Mouse (Mus musculus) cerebellum, adult 11 months (tissue): Measurements from ENCODE around the gene Fam20a.

Experiments used
- DNase-seq: peaks from one replicate; pipeline ENCODE4 v3.0.0; 2022

Gene Fam20a

GRCm38 (mm10) chr11:109715311-109715781, 6.7 kb downstream of the Fam20a start:
- DNase-seq: no peak

DNA sequence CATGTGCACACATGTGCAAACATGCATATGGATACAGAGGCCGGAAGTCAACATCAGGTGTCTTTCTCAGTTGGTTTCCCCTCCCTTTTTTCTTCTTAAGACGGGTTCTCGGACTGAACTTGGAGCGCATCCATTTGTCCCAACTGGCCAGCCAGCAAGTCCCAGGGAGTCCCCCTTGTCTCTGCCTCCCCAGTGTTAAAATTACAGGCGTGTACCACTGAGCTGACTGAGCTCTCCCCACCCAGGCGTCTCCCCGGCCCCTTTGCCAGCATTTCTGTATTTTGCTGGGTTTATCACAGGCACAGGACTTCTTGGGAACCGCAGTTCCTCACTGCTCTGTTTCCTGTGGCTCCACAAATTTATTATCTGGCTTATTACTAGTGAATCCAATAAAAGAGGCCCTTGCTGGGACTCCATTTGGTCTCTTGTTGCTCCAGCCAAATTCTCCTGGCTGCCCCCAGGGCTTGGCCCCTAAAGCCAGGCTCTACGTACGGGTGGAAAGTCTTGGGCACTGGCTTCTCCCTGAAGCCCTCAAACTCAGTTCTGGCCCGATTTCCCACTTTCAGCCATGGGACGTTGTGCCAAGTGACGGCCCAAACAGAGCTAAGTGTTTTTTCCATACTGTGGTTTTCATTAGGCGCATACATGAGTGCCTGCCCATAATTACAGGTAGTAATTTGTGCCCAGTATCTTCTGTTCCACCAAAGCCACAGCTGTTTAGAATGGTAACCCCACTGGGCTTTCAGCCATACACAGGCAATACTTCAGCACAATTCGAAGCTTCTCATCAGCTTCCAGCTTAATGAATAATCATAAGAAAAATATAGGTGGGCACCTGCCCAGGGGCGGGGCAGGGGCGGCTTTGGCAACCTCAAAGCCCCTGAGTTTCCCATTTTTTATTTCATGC, 7.5 kb downstream of the Fam20a start:
- DNase-seq: no peak

DNA sequence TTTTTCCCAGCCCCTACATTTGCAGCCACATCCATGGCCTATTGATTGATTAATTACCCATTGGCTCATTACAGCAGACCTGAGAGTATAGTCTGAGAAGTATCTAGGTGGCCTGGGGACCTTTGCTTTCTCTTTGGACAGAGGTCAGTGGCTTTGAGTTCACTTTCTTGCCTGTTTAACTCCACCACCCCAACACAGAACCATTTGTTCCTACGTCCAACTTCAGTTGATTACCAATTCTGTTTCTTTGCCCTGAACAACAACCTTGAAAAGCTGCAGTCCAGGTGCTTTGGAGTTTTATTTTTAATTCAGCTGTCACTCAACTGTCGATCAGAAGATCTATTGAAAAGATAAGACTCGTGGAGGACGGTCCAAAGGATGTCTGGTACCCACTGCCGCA, 12.6 kb downstream of the Fam20a start:
- no peak for DNase-seq

- no peak for DNase-seq
These were observed 13.3 kb downstream of the Fam20a start for GRCm38 (mm10) chr11:109708786-109709185.

DNA sequence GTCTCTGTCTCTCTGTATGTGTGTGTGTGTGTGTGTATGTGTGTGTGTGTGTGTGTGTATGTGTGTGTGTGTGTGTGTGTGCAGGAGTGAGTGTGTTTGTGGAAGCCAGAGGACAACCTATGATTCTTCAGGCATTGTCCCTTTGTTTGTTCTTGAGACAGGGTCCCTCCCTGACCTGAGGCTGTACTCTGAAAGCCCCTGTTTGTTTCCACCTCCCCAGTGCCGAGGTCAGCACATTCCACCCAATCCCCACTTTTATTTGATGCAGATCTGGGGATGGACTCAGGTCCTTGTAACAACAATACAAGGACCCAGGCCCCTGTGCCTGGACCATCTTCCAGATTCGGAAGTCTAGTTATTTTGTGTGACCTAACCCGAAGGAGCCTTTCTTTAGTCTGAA, 14.6 kb downstream of the Fam20a start:
- no peak for DNase-seq

DNA sequence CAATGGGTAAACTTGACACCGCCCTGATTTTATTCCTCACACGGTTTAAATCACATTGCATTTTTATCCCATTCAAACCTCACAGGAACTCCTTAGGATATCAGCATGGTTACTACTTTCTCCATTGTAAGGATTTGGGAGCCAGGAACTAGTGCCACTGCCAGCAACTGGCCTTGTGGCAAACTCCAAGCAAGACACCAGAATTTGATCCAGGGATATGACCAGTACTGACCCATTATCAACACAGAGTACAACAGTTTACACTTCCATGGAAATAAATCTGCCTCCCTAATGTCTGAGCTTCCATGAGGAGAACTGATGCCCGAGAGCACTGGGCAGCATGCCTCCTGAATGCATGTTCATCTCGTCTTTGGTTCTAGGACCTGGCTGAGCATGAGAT, 15.5 kb downstream of the Fam20a start:
- DNase-seq: no peak

- no peak for DNase-seq
These were observed 16.0 kb downstream of the Fam20a start for GRCm38 (mm10) chr11:109706055-109706412.

GRCm38 (mm10) chr11:109705336-109706054, 16.6 kb downstream of the Fam20a start:
- no peak for DNase-seq

DNA sequence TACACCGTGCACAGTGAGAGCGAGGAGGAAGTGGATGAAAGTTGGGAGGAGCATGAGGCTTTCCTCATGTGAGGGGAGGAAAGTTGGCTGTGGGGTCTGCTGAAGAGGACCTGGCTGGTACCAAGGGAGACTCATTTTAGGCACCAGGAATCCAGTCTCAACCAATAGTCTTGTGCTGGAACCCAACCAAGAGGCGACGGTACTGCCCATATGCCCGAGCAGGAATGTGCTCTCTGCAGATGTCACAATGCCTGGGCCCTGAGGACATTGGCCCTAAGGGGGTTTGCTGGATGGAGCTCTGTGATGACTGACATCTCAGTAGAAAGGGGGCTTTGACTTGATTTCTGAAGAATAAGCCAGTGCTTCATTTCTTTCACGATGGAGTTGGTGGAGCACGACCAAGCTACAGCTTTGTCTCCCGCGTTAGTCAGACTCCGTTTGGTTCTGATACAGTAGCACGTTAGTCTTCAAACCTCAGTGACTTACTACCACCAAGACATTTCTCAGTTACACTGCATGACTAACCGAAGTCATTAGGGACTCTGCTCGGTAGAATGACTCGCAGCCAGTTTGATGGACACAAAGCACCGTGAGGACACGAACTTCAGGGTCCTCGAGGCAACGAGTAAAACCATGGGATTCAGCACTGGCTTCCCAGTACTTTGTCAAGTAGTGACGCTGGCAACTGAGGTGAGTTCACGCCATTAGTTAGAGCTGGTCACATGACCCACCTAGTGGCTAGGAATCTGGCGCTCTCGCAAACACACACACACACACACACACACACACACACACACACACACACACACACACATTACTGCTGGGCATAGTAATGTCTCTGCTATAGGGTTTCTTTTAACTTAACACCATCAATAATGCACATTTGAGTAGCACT, 17.5 kb downstream of the Fam20a start:
- DNase-seq: no peak

DNA sequence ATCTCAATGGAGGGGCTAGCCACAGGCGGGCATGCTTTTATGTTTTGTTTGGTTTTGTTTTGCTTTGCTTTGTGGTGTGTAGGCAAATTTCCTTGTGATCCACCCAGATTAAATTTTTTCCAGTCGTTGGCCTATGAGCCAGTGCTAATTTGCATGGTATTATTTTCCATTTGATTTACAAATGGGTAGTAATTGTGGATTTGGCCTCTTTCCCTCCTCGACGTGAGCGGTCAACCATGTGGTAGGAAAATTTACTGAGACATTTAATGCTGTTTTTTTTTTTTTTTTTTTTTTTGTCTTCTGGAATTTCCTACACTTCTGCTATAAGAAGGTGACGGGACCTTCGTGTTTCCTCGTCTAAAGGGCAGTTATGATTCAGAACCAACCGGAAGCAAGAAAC, 18.2 kb downstream of the Fam20a start:
- no peak for DNase-seq

GRCm38 (mm10) chr11:109702031-109702815, 19.9 kb downstream of the Fam20a start:
- DNase-seq: no peak

- no peak for DNase-seq
These were observed 21.3 kb downstream of the Fam20a start for GRCm38 (mm10) chr11:109700761-109701160.

GRCm38 (mm10) chr11:109699784-109700183, 22.3 kb downstream of the Fam20a start:
- no peak for DNase-seq

GRCm38 (mm10) chr11:109698740-109699139, 23.3 kb downstream of the Fam20a start:
- no peak for DNase-seq

DNA sequence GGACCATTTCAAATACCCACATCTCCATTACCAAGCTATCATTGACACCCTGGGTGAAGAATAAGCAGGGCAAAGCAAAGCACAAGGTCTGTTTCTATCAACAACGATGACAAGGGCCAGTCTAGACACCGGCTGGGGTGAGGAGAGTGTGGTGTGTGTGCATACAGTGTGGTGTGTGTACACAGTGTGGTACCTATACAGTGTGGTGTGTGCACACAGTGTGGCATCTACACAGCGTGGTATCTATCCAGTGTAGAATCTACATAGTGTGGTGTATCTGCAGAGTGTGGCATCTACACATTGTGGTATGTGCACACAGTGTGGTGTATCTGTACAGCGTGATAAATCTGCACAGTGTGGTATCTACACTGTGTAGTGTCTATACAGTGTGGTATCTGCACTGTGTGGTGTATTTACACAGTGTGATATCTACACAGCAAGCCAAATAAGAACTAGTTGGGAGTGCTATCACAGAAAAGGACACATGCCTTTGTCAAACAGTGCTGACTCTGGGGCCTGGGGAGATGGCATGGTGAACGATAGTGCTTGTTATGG, 24.9 kb downstream of the Fam20a start:
- no peak for DNase-seq

- no peak for DNase-seq
These were observed 25.6 kb downstream of the Fam20a start for GRCm38 (mm10) chr11:109696519-109696918.

- DNase-seq: no peak
These were observed 29.3 kb downstream of the Fam20a start for GRCm38 (mm10) chr11:109692737-109693136.

- no peak for DNase-seq
These were observed 32.5 kb downstream of the Fam20a start for GRCm38 (mm10) chr11:109689539-109689938.

DNA sequence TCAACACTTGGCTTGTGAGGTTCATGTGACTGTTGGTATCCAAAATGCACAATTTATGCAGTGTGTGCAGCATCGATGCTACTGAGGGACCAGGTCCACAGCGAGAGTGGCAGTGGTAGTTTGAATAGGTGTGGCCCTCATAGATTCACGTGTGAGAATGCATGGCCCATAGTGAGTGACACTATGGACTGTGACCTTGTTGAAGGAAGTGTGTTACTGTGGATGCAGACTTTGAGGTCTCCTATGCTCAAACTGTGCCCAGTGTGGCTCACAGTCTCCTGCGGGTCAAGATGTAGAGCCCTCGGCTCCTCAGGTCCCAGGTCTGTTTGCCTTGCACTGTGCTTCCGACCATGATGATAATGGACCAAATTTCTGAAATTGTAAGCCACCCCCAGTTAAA, 39.9 kb downstream of the Fam20a start:
- DNase-seq: no peak

GRCm38 (mm10) chr11:109681556-109681955, 40.5 kb downstream of the Fam20a start:
- DNase-seq: no peak

GRCm38 (mm10) chr11:109680934-109681333, 41.1 kb downstream of the Fam20a start:
- DNase-seq: no peak

GRCm38 (mm10) chr11:109678291-109678690, 43.8 kb downstream of the Fam20a start:
- no peak for DNase-seq
